Mouse (Mus musculus): ENCODE data around the gene Gse1. TPM values are rescaled to one million over a fixed set of nuclear protein-coding genes. Genes with fewer than 3 reads are reported as not detected.

The Gse1 gene
- polyA plus RNA-seq, 1 experiment from 2014 or later = 9.6 TPM

DNA sequence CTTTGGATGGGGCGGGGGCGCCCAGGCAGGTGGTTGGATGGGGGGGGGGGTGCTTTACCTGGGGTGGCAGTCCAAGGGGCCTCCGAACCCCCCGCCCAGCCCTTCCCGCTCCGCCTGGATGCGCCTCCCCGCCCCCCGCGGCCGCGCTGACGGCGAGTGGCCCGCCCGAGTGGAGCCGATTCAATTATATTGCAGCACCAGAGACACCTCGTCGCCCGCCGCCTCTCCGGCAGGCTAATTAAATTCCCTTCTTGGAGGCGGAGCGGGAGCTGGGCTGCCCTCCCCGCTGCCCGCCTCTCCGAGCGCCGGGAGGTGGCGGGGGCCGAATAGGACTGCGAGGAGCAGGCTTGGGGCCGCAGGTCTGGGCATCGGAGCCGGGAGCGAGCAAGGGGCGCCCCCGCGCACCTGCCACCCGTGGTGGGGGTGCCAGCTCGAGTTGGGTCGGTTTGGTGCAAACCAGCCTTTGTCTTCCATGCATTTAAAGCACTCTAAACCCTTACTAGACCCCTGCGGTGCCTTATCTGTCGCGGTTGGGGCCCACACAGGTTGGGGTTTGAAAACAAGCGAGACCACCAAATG lies 309.7 kb downstream of the Gse1 start:
- no peaks in the 10 kb centered on the region for H3K27me3 ChIP-seq
- H3K9ac ChIP-seq = peak overlapping the region; percentile 48
- peak overlapping the region; percentile 97 for H3K27ac ChIP-seq
- H3K9me3 ChIP-seq = no peaks in the 10 kb centered on the region
- 2% methylated on average over 45 of the region's 46 CpGs for WGBS
- H3K4me3 ChIP-seq = peak overlapping the region; percentile 66
- ATAC-seq (ENCODE audit: borderline replicate concordance, extremely low read depth, low FRiP score, low TSS enrichment) = no peak
- peaks cover 89% of the 10 kb centered on the region for H3K4me1 ChIP-seq
- H3K36me3 ChIP-seq = no peaks in the 10 kb centered on the region
- H3K4me2 ChIP-seq = peak overlapping the region; percentile 98

DNA sequence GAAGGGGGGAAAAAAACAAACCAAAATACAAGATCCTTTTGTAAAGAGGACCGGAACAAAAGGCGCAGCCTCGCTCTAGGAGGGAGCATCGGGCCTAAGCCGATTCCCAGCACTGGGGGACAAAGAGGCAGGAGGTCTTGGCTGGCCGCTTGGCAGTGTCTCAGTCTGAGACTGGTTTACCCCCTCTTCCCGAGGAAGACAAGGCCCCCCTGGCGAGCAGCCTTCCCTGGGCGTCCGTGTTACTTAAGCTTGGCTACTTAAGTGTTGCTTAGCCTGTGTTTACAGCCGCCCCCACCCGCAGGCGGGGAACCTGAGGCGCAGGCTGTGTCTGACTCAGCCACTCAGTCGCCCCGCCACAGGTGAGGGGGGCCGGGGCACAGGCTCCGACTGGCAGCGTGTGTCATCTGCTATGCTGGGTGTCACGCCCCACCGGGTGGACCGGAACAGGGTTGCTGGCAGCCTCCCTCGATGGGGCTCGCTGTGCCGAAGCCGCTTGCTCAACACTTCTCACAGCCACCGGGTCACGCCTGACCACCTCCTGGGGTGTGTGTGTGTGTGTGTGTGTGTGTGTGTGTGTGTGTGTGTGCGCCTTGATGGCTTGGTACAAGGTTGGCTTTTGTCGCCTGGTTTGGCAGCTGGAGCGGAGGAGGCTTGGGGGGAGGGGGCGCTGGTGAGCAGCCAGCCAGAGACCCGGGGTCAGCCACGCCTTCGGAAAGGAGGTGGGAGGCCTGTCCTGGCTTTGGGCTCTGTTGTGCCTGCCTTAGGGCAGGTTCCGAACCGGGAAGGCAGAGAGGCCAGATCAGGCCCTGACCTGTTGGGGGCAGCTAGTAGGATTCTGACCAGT lies 310.4 kb downstream of the Gse1 start:
- WGBS = 5% methylated on average over 37 of the region's 37 CpGs
- H3K9ac ChIP-seq = peak overlapping the region; percentile 48
- peaks cover 89% of the 10 kb centered on the region for H3K4me1 ChIP-seq

DNA sequence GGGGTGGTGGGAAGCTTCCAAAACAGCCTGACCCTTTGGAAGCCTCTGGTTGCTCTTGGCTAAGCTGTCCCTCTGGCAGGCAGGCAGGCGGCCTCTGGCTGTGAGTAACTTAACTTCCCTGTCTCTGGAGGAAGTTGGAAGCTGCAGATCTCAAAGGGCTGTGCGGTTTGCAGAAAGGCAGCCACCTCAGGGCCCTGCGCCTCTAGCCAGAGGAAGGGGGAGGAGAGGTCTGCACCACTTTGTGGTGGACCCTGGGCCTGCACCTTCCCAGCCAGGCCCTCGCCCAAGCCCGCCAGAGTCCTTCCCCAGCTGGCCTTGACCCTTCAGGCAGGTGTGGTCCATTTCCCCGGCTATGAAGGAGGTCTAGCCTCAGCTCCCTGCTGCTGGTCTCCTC lies 311.1 kb downstream of the Gse1 start:
- Histone ChIP-seq H3K4me1 (peaks cover 86% of the 10 kb centered on the region), H3K4me3 (peak overlapping the region; percentile 66), H3K27ac (peak overlapping the region; percentile 97), H3K27me3 (no peaks in the 10 kb centered on the region), H3K9ac (no peak overlapping the region), H3K4me2 (peak overlapping the region; percentile 98), H3K9me3 (no peaks in the 10 kb centered on the region), H3K36me3 (no peaks in the 10 kb centered on the region)
- WGBS = 53% methylated on average over 6 of the region's 6 CpGs
- no peak for ATAC-seq (ENCODE audit: borderline replicate concordance, extremely low read depth, low FRiP score, low TSS enrichment)

More for the DNA sequence above, 310.4 kb downstream of the Gse1 start:
- Histone ChIP-seq H3K4me3 (peak overlapping the region; percentile 66), H3K4me2 (peak overlapping the region; percentile 98), H3K36me3 (no peaks in the 10 kb centered on the region), H3K9me3 (no peaks in the 10 kb centered on the region), H3K27me3 (no peaks in the 10 kb centered on the region), H3K27ac (peak overlapping the region; percentile 97)
- 0 out of 2 replicates have a peak, but pooled peaks have one; percentile 8 for ATAC-seq (ENCODE audit: borderline replicate concordance, extremely low read depth, low FRiP score, low TSS enrichment)

DNA sequence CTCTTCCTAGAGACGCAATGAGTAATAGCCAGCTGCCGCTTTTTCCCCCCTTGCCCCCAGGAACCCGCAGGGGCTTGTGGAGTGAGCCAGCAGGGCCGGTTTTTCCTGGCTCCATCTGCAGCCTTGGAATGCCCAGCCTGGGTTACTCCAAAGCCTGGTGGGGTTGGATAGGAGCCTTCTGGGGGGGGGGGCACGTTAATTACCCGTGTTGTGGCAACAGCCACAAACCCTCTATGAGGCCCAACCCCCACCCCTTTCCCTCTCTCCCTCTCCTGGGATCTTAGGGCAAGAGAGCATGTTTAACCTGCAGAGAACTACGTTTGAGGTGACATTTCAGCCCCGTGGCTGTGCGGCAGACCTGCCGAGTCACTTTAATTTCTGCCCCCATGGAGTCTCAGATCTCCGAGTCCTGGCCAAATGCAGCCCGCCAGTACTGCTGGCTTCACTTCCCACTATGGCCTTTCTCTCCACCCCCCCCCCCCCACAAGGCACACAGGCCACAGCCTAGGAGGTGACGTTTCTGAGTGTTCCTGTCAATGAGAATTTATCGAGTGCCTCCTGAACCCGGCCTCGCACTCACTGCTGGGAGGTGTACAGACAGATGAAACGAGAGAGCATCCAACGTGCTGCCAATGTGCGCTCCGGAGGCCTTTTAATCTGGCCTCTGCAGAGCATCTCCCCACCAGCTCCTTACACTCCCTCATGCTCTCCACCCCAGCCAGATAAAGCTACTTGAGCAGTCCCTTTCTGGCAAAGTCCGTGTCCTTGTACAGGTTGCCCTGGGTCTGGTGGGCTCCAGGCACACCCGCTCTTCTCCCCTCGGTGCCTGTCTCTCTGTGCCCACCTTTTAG lies 311.7 kb downstream of the Gse1 start:
- H3K27ac ChIP-seq = peak overlapping the region; percentile 97
- 31% methylated on average over 22 of the region's 23 CpGs for WGBS
- peak overlapping the region; percentile 66 for H3K4me3 ChIP-seq
- no peaks in the 10 kb centered on the region for H3K9me3 ChIP-seq
- H3K36me3 ChIP-seq = no peaks in the 10 kb centered on the region
- ATAC-seq (ENCODE audit: borderline replicate concordance, extremely low read depth, low FRiP score, low TSS enrichment) = no peak
- H3K4me2 ChIP-seq = peak overlapping the region; percentile 98
- H3K27me3 ChIP-seq = no peaks in the 10 kb centered on the region
- peaks cover 81% of the 10 kb centered on the region for H3K4me1 ChIP-seq
- no peak overlapping the region for H3K9ac ChIP-seq

DNA sequence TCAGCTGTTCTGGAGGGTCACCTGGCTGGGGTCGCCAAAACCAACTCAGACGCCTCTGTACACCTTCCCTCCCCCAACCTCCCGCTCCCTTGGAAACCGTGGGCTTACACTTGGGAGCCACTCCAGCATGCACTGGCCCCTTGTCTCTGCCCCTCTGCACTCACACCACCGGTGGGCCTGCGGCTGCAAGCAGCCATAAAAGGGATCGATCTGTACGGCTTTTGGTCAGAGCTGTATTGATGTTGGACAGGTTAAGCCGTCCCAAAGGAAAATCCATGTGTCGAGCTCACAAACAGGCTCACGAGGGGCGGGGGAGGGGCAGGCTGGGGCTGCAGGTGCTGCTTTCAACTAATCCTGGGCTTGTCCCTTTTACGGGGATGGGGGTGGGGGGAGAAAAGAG lies 314.7 kb downstream of the Gse1 start:
- no peak for ATAC-seq (ENCODE audit: borderline replicate concordance, extremely low read depth, low FRiP score, low TSS enrichment)
- Histone ChIP-seq H3K27ac (0 out of 2 replicates have a peak overlapping the region, but pooled peaks have one; percentile 6), H3K4me3 (no peak overlapping the region), H3K4me2 (no peak overlapping the region), H3K36me3 (no peaks in the 10 kb centered on the region), H3K9me3 (no peaks in the 10 kb centered on the region), H3K9ac (no peak overlapping the region), H3K4me1 (peaks cover 79% of the 10 kb centered on the region), H3K27me3 (no peaks in the 10 kb centered on the region)
- WGBS = 30% methylated on average over 13 of the region's 13 CpGs

DNA sequence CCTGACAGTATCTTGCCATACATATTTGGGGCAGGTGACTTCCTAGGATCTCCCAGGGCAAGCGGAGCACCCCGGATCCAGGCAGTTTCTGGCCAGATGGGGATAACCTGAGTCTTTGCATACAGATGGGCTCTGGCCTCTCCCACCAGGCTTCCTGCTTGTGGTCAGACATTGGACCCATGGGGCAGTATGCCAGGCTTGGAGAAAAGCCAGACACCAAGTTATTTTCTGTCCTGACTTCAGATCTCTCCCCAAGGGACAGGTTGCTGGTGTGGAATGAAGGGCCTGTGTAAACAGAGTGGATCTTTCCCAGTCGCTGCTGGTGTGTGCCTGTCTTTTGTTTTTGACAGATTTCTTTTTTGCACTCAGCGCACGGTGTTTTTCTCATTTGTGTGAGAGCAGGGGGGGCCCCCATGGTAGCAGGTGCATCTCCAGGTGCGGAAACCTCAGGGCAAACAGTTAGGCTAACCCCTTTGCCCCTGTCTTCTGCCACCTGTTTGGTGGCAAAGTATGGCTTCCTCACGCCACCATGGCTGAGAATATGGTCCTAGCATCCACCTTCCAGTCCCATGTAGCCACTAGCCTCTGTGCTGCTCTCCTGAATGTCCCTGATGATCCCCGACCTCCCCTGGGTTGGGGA lies 315.3 kb downstream of the Gse1 start:
- Histone ChIP-seq H3K9ac (no peak overlapping the region), H3K4me1 (peaks cover 79% of the 10 kb centered on the region), H3K9me3 (no peaks in the 10 kb centered on the region), H3K4me3 (no peak overlapping the region), H3K4me2 (no peak overlapping the region), H3K27me3 (no peaks in the 10 kb centered on the region), H3K27ac (no peak overlapping the region), H3K36me3 (no peaks in the 10 kb centered on the region)
- ATAC-seq (ENCODE audit: borderline replicate concordance, extremely low read depth, low FRiP score, low TSS enrichment) = no peak
- WGBS = 58% methylated on average over 8 of the region's 8 CpGs

DNA sequence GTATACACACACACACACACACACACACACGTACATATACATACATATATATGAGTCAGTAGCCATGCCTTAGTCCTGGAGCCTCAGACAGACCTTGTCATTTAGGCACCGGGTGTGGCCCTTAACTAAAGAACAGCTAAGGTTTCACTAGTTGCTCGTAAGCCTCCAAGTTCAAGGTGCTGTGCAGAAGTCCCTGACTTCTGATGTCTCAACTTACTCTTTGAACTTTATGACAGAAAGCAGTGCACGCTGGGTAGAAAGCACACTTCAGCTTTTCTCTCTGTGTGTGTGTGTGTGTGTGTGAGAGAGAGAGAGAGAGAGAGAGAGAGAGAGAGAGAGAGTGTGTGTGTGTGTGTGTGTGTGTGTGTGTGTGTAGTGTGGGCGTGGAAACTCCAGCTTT lies 315.9 kb downstream of the Gse1 start:
- peaks cover 78% of the 10 kb centered on the region for H3K4me1 ChIP-seq
- H3K4me3 ChIP-seq = no peak overlapping the region
- no peak overlapping the region for H3K27ac ChIP-seq
- H3K9me3 ChIP-seq = no peaks in the 10 kb centered on the region
- H3K27me3 ChIP-seq = no peaks in the 10 kb centered on the region
- no peak for ATAC-seq (ENCODE audit: borderline replicate concordance, extremely low read depth, low FRiP score, low TSS enrichment)
- no peak overlapping the region for H3K4me2 ChIP-seq
- H3K36me3 ChIP-seq = no peaks in the 10 kb centered on the region
- WGBS = 75% methylated on average over 5 of the region's 5 CpGs
- no peak overlapping the region for H3K9ac ChIP-seq

DNA sequence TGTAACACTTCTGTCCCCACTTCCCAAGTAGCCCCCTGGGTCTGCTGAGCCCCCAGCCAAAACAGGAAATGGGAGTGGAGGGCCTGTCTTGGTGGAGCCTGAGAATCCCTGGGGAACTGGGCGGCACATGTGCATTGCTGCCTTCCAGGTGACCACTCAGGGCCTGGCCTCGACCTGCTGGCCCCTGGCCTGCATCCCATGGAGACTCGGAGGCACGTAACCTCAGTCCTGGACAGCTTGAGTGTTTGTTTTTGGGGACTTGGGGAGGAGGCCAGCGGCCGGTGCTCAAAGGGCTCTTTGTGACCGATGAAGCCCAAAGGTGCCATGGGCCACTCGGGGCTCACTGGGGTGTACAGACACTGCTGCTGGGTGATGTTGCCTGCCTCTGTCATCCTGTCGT lies 319.3 kb downstream of the Gse1 start:
- Histone ChIP-seq H3K36me3 (no peaks in the 10 kb centered on the region), H3K9me3 (no peaks in the 10 kb centered on the region), H3K9ac (no peak overlapping the region), H3K4me2 (no peak overlapping the region), H3K4me1 (peaks cover 74% of the 10 kb centered on the region), H3K27me3 (no peaks in the 10 kb centered on the region), H3K4me3 (no peak overlapping the region), H3K27ac (no peak overlapping the region)
- 55% methylated on average over 9 of the region's 9 CpGs for WGBS
- ATAC-seq (ENCODE audit: borderline replicate concordance, extremely low read depth, low FRiP score, low TSS enrichment) = no peak

DNA sequence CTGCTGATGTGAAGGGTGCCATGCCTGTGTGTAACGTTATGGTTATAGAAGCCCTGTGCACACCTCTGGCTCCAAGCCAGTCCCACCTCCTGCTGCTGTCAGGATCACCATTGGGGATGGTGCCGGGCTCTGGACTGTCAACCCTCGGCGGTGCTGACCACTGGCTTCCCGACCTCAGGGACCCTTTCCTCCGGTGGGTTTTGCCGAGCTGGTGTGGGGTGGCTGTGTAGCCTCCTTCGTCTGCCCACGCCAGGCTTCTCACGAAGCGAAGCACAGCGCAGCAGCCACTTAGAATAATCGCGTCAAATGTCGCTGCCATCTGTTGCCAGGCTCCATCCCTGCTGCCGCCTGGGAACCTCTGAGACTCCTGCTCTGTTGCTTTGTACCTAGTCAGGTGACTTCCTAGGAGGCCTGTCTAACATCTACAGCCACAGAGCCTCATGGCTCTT lies 320.1 kb downstream of the Gse1 start:
- no peak for ATAC-seq (ENCODE audit: borderline replicate concordance, extremely low read depth, low FRiP score, low TSS enrichment)
- no peaks in the 10 kb centered on the region for H3K27me3 ChIP-seq
- H3K27ac ChIP-seq = no peak overlapping the region
- 57% methylated on average over 16 of the region's 16 CpGs for WGBS
- no peaks in the 10 kb centered on the region for H3K36me3 ChIP-seq
- H3K9me3 ChIP-seq = no peaks in the 10 kb centered on the region
- no peak overlapping the region for H3K4me2 ChIP-seq
- H3K9ac ChIP-seq = no peak overlapping the region
- H3K4me1 ChIP-seq = peaks cover 67% of the 10 kb centered on the region
- no peak overlapping the region for H3K4me3 ChIP-seq

DNA sequence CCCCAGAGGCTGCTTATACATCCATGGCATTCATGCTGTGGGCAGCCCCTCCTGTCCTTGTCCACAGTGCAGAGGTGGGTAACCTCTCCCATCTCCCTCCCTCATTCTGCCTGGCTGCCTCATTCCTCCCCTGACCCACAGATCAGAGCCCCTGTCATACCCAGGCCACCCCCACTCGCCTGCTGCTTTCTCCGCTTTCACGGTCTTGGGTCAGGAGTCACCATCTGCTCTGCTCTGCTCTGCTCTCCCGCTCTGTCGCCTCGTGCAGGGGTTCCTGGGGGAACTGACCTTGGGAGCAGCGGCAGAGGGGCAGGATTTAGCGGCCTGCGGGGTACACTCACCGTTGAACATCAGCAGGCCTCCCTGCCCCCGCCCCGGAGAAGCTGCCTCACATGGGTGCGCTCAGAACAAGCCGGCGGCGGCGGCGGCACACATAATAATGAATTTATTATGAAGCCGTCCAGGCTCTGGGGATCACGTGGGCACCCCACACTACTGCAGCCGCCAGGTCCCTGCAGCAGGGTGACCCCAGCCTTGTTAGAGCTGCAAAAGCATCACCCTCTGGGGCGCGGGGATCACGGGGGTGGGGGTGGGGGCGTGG lies 321.2 kb downstream of the Gse1 start:
- WGBS = 23% methylated on average over 25 of the region's 25 CpGs
- no peak overlapping the region for H3K9ac ChIP-seq
- no peak overlapping the region for H3K4me3 ChIP-seq
- H3K27ac ChIP-seq = no peak overlapping the region
- no peaks in the 10 kb centered on the region for H3K9me3 ChIP-seq
- H3K36me3 ChIP-seq = peaks cover 2% of the 10 kb centered on the region; the same call in 1 of the 2 replicates
- peaks cover 58% of the 10 kb centered on the region for H3K4me1 ChIP-seq
- H3K4me2 ChIP-seq = peak overlapping the region; percentile 25
- no peaks in the 10 kb centered on the region for H3K27me3 ChIP-seq
- ATAC-seq (ENCODE audit: borderline replicate concordance, extremely low read depth, low FRiP score, low TSS enrichment) = peak; percentile 2; the same call in 1 of the 2 replicates

DNA sequence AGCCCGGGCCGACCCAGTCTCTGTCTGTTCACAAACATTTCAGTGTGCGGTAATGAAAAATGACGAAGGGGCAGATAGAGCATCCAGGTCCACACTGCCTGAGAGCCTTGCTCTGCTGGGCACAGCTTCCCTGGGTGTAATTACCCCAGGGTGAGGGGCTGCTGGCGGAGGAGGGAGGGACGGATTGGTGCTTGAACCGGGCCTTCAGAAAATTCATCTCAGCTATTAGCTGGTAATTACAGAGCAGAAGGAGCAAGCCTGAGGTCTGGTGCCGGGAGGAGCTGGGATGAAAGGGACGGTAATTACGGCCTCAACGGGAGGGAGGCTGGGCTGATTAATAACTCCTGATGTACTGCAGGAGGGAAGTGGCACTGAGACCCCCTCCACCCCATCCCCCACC lies 321.7 kb downstream of the Gse1 start:
- Histone ChIP-seq H3K4me2 (peak overlapping the region; percentile 25; the same call in 1 of the 2 replicates), H3K4me3 (no peak overlapping the region), H3K27me3 (no peaks in the 10 kb centered on the region), H3K9ac (no peak overlapping the region), H3K36me3 (peaks cover 7% of the 10 kb centered on the region; the same call in 1 of the 2 replicates), H3K9me3 (no peaks in the 10 kb centered on the region), H3K27ac (no peak overlapping the region), H3K4me1 (peaks cover 58% of the 10 kb centered on the region)
- 44% methylated on average over 11 of the region's 11 CpGs for WGBS
- no peak for ATAC-seq (ENCODE audit: borderline replicate concordance, extremely low read depth, low FRiP score, low TSS enrichment)

Data from lung, embryonic 15.5 days (tissue).